Mouse (Mus musculus) spleen, adult 10 weeks (tissue): Measurements from ENCODE around the gene Slc8a2. TPM values are rescaled to one million over a fixed set of nuclear protein-coding genes. Genes with fewer than 3 reads are reported as not detected.

Source experiments
- polyA plus RNA-seq: library from polyadenylated mRNA; stranded (reverse); fragments of 350-450 nt; fragmentation: Illumina TruSeq; extraction: RNeasy Lipid Tissue Mini Kit (QIAGEN cat#74804); gene quantifications from one replicate; pipeline ENCODE4 v1.2.3, GENCODE M21; 2015; ENCODE audit warnings: low replicate concordance; ENCODE audit not compliant: insufficient read depth

The Slc8a2 gene
- polyA plus RNA-seq: 0.66 TPM

GRCm38 (mm10) chr7:16129421-16129845 lies at the start of gene Slc8a2:
Slc8a2 (plus strand) TSS chr7:16129826.

GRCm38 (mm10) chr7:16098021-16099017 lies 31.3 kb upstream of the Slc8a2 start, which contains the start of gene Napa:
Napa (plus strand) TSS chr7:16098458.

GRCm38 (mm10) chr7:16119569-16120261 lies 9.9 kb upstream of the Slc8a2 start, which contains the start of gene Kptn:
Kptn (plus strand) TSS chr7:16119895.

GRCm38 (mm10) chr7:16174597-16175541 lies 45.2 kb downstream of the Slc8a2 start, which contains the start of gene Meis3:
Meis3 (plus strand) TSS chr7:16175090.

Other genes starting within 250 kb of the Slc8a2 start
- not detected for gene Crx, start 249.9 kb upstream of the Slc8a2 start, polyA plus RNA-seq
- gene Crxos, start 247.2 kb upstream of the Slc8a2 start, polyA plus RNA-seq: not detected
- 170 TPM for gene Selenow, start 207.4 kb upstream of the Slc8a2 start, polyA plus RNA-seq
- gene Nop53, start 183.8 kb upstream of the Slc8a2 start, polyA plus RNA-seq: 99.8 TPM
- 13.3 TPM for gene Ehd2, start 162.3 kb upstream of the Slc8a2 start, polyA plus RNA-seq
- 7.6 TPM for gene Bicra, start 81.9 kb upstream of the Slc8a2 start, polyA plus RNA-seq
- gene Zfp541, start 68.0 kb upstream of the Slc8a2 start, polyA plus RNA-seq: not detected
- gene Napa, start 31.4 kb upstream of the Slc8a2 start, polyA plus RNA-seq: 60.6 TPM
- gene Kptn, start 9.9 kb upstream of the Slc8a2 start, polyA plus RNA-seq: 29.5 TPM
- gene Meis3, start 45.3 kb downstream of the Slc8a2 start, polyA plus RNA-seq: 12.1 TPM
- gene Dhx34, start 92.2 kb downstream of the Slc8a2 start, polyA plus RNA-seq: 3.2 TPM
- 2.8 TPM for gene C5ar2, start 114.3 kb downstream of the Slc8a2 start, polyA plus RNA-seq
- gene C5ar1, start 129.7 kb downstream of the Slc8a2 start, polyA plus RNA-seq: 2.5 TPM
- 12.6 TPM for gene Inafm1, start 143.8 kb downstream of the Slc8a2 start, polyA plus RNA-seq
- gene Ccdc9, start 157.0 kb downstream of the Slc8a2 start, polyA plus RNA-seq: 114 TPM
- 0.46 TPM for gene Bbc3, start 178.6 kb downstream of the Slc8a2 start, polyA plus RNA-seq